Mouse (Mus musculus) heart, adult 2 months (tissue): ENCODE results near the gene Rnase10. TPM values are rescaled to one million over a fixed set of nuclear protein-coding genes. Genes with fewer than 3 reads are reported as not detected.
"Not testable (repeated sequence)": the region's sequence is repeated elsewhere in the genome, so short reads cannot be mapped to it uniquely, and the experiment has no call there.

Source experiments
- DNase-seq, 2 experiments: peaks; one replicate each; pipeline ENCODE4 v3.0.0; 2021
- H3K27ac ChIP-seq: fragments of 200-600 bp; 2 replicates; pipeline ENCODE4 v1.8.1; 2022
- H3K27me3 ChIP-seq: fragments of 200-500 bp; 2 replicates; pipeline ENCODE4 v1.6.1; 2012; ENCODE audit warnings: mild to moderate bottlenecking, low read length, inconsistent platforms, mixed read lengths; ENCODE audit not compliant: control insufficient read depth, insufficient read depth
- H3K36me3 ChIP-seq: fragments of 200-500 bp; 2 replicates; pipeline ENCODE4 v1.6.1; 2012; ENCODE audit warnings: low read length, inconsistent platforms; ENCODE audit not compliant: control insufficient read depth, insufficient read depth
- H3K4me1 ChIP-seq: fragments of 200-500 bp; 2 replicates; pipeline ENCODE4 v1.6.1; 2011; ENCODE audit warnings: low read length; ENCODE audit not compliant: control insufficient read depth, insufficient read depth
- H3K4me3 ChIP-seq: fragments of 200-600 bp; 2 replicates; pipeline ENCODE4 v1.8.1; 2022
- H3K79me2 ChIP-seq: fragments of 200-500 bp; replicated peaks from 2 replicates; pipeline ENCODE4 v1.6.1; 2012; ENCODE audit warnings: mild to moderate bottlenecking, inconsistent platforms, low read length, moderate library complexity, mixed read lengths; ENCODE audit not compliant: control insufficient read depth, insufficient read depth
- H3K9ac ChIP-seq: fragments of 200-500 bp; 2 replicates; pipeline ENCODE4 v1.6.1; 2012; ENCODE audit warnings: low read depth, mild to moderate bottlenecking, control low read depth, inconsistent platforms, low read length, mixed read lengths
- CTCF ChIP-seq: fragments of 200-600 bp; IDR thresholded peaks from 2 replicates; pipeline ENCODE4 v1.8.1; 2022; ENCODE audit warnings: antibody characterized with exemption, mild to moderate bottlenecking, moderate library complexity
- EP300 ChIP-seq: fragments of 200-500 bp; IDR thresholded peaks from 2 replicates; pipeline ENCODE4 v1.6.1; 2011; ENCODE audit warnings: low read depth, low read length, control low read depth; ENCODE audit not compliant: insufficient read depth
- POLR2A ChIP-seq: fragments of 200-500 bp; IDR thresholded peaks from 2 replicates; pipeline ENCODE4 v1.6.1; 2011; ENCODE audit warnings: mild to moderate bottlenecking, low read depth, low read length, control low read depth; ENCODE audit not compliant: insufficient read depth
- WGBS: fragments of 180-500 bp; shearing (Covaris S2); methylation state at CpG from one replicate; pipeline ENCODE4 v1.1.7; 2018; 5-methylcytosine and 5-hydroxymethylcytosine counted together
- intact Hi-C: fragments of 180-260 bp; cut with DNase I; formaldehyde crosslinking; loops from one replicate; pipeline ENCODE4 v1.15.1; 2025
- long read RNA-seq: library from polyadenylated mRNA; stranded (forward); transcript quantifications from one replicate; pipeline ENCODE4 v2.0.0, GENCODE M21; 2021
- polyA plus RNA-seq: library from polyadenylated mRNA; depleted of rRNA; stranded (reverse); fragments of >200 nt; gene quantifications from 2 replicates; pipeline ENCODE4 v1.2.3, GENCODE M21; 2012; rRNA removed
- total RNA-seq, 2 experiments: library from RNA; stranded (reverse); gene quantifications; 2 replicates each; pipeline ENCODE4 v1.2.3; 2021

Gene Rnase10
- under 1 TPM in 1 of 2 experiments, not detected in 1; 0.61 TPM for total RNA-seq
- 0.21 and 0.38 TPM in 2 replicates for polyA plus RNA-seq
- long read RNA-seq, result 0 reads

DNA sequence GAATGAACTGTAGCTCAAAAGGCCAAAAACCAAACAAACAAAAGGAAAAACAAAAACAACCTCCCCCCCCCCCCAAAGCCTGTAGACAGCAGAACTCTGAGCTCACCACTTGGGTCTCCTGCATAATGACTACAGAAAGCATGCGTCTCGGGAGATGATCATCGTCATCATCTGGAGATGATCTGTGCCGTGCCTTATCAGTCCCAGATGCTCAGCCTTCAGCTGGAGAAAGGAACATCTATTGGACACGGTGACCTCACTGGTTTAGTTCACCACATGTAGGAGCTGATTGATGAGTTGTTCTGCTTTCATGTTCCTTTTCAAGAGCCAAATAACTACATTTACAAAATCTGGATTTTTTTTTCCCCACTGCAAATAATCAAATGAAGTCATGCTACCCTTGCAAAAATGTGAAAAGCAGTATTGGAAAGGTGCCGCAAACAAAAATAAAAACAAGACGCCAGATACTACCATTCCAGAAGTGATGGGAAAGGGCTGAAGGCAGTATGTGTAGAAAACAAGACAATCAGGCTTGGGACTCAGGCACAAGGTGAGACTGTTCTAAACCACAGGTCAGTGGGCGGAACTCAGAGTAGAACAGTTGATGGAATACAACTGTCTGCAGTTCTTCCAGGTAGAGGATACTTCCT lies at the start of gene Rnase10:
Rnase10 (plus strand) TSS at position 600 of the 650 bp plus-strand sequence.
- Histone ChIP-seq H3K4me3 (peak within 1 kb of the TSS; percentile 21), H3K9ac (peak within 1 kb of the TSS; percentile 63)
- intact Hi-C loops, result no loop called here

DNA sequence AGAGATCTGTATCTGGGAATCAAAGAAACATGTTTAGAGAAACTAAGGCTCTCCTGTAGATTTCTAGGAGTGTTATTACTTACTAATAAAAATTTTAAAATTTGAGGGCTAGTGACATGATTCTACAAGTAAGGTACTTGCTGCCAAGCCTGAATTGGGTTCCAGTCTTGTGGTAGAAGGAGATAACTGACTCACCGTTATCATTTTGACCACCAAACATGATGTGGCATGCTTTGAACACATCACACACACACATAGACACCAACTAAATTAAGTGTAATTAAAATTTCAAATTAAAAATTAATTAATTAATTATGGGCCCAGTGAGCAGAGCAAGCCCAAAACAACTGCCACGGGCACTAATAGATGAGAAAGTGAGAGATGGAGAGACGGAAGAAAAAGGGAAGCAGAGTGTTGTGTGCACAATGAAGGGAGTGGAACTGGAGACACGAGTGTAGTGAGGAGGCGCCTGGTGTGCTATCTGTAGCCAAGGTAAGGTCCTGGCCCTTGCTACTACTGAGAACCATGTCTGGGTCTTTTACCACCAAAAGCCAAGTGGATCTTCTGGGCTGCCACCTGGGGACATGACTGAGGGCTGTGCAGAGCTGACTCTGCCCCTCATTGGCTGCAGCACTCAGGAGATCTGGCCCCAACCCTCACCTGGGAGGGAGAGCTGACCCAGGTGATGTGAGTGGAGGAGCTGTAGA lies 49.1 kb upstream of the Rnase10 start:
- not testable (repeated sequence) for H3K27ac ChIP-seq, H3K9ac ChIP-seq, H3K4me1 ChIP-seq, H3K4me3 ChIP-seq, H3K36me3 ChIP-seq, DNase-seq, H3K79me2 ChIP-seq, H3K27me3 ChIP-seq
- intact Hi-C loops, result loop anchor here (5.0 kb wide), 1 partner anchor 104 kb away; no protein-coding TSS in a partner anchor
- 93% methylated on average over 5 of the region's 5 CpGs for whole genome bisulfite sequencing

More for the DNA sequence above, at the start of gene Rnase10:
- Histone ChIP-seq H3K79me2 (no peaks in the 10 kb centered on the region), H3K4me1 (peaks cover 16% of the 10 kb centered on the region), H3K27ac (peak within 1 kb of the TSS; percentile 89), H3K36me3 (peaks cover 8% of the 10 kb centered on the region; the same call in 1 of the 2 replicates), H3K27me3 (no peaks in the 10 kb centered on the region)
- TF ChIP-seq POLR2A (no peak), CTCF (no peak), EP300 (no peak)
- DNase-seq, result no peak
- WGBS, result 68% methylated on average over 8 of the region's 8 CpGs

DNA sequence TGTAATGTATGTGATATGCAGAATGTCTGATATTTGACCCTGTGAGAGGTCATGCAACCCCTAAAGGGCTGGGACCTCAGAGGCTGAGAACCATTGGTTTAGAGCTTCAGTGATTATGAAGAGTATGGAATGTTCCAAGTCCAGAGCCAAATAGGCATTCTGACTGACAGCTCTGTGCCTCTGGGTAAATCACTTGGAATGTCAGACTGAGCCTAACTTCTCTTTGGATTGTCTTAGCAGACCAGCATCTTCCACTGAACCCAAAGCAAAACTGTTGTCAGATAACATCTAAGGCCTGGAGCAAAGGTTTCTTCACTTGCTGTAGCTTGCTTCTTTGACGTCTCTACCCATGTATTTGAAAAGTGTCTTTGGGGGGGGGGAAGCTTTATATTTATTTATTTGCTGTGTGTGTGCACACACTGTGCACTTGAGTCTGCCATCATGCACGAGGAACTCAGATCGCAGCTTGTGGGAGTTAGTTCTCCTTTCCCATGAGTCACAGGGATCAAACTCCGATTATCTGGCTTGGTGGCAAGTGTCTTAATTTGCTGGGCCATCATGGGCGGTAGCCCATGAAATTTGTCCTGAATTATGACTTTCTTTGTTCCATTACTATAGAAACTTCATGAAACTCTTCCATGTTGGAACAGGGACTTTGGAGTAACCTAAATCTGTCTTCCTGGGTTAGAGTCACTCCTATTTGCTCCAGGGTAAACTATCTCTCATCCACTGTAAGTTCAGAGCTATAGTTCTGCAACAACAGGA lies 39.2 kb upstream of the Rnase10 start:
- no peaks in the 10 kb centered on the region for H3K79me2 ChIP-seq
- intact Hi-C loops, result loop anchor here (2.0 kb wide), 1 partner anchor 40 kb away; no protein-coding TSS in a partner anchor
- no peak overlapping the region for H3K9ac ChIP-seq
- TF ChIP-seq CTCF (no peak), POLR2A (no peak), EP300 (no peak)
- no peak overlapping the region for H3K4me3 ChIP-seq
- no peak for DNase-seq
- peaks cover 5% of the 10 kb centered on the region for H3K4me1 ChIP-seq
- 86% methylated on average over 5 of the region's 5 CpGs for WGBS
- no peaks in the 10 kb centered on the region for H3K36me3 ChIP-seq
- H3K27ac ChIP-seq, result no peak overlapping the region
- no peaks in the 10 kb centered on the region for H3K27me3 ChIP-seq

DNA sequence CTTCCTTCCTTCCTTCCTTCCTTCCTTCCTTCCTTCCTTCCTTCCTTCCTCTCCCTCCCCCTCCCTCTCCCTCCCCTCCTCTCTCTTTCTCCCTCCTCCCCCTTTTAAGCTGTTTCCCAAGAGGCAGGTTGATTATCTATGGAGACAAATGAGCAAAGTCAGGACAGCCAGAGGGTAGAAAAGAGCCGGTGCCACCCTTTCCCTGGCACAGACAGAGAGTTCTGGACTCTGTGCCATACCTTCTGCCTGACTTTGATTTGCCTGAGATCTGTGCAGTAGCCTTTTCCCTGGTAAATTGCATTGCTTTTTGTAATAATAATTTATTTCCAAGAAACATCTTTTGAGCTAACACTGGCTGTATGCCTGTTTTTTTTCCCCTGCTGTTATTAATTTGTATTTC lies 38.5 kb upstream of the Rnase10 start:
- Histone ChIP-seq H3K4me3 (no peak overlapping the region), H3K9ac (no peak overlapping the region), H3K79me2 (no peaks in the 10 kb centered on the region), H3K27me3 (no peaks in the 10 kb centered on the region), H3K36me3 (no peaks in the 10 kb centered on the region), H3K4me1 (peaks cover 5% of the 10 kb centered on the region), H3K27ac (peak overlapping the region; percentile 66)
- no peak for DNase-seq
- intact Hi-C loops, result loop anchor here (2.0 kb wide), 1 partner anchor 40 kb away; no protein-coding TSS in a partner anchor
- 17% methylated on average over 1 of the region's 1 CpGs for WGBS
- TF ChIP-seq POLR2A (no peak), EP300 (no peak), CTCF (no peak)

DNA sequence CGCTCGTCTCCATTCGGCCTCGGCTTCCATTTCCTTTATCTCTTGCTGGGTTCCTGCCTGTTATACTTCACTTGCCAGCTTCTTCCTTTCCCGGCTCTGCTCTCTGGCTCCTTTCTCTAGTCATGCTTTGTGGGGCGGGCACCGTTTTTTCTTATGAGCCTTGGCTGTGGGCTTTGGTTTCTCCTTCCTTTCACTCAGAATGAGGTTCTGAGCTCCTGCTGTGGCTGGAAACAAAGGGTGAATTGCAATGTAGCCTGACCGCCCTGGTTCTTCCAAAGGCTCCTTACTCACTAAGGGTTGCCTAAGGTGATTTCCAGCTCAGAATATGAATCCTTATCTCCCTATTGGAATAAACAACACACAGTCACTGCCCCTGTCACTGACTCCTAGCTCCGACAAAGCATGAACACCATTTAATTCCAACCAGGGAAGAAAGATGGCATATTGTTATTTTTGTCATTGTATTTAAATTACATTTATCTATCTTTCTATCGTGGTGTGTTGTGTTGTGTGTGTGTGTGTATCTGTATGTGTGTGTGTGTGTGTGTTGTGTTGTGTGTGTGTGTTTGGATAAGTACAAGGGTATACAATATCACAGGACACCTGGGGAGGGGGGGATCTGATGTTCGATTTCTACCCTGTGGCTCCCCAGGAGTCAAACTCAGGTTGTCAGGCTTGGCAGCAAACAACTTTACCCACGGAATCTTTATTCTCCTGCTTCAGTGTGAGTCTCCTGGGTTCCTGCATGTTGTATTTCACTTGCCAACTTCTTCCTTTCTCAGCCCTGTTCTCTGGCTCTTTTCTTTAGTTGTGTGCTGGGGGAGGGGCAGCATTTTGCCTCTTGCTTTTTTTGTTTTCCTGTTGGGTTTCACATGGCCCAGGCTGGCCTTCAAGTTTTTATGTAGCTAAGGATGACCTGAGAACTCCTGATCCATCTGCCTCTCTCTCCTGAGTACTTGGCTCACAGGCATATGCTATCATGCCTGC lies 37.7 kb upstream of the Rnase10 start:
- Histone ChIP-seq H3K4me3 (no peak overlapping the region), H3K79me2 (no peaks in the 10 kb centered on the region), H3K4me1 (peaks cover 5% of the 10 kb centered on the region), H3K27ac (peak overlapping the region; percentile 66), H3K36me3 (no peaks in the 10 kb centered on the region), H3K9ac (peak overlapping the region; percentile 12; the same call in 1 of the 2 replicates), H3K27me3 (no peaks in the 10 kb centered on the region)
- TF ChIP-seq CTCF, result no peak
- no peak for TF ChIP-seq POLR2A
- TF ChIP-seq EP300, result no peak
- intact Hi-C loops, result loop anchor here (2.0 kb wide), 1 partner anchor 39 kb away; no protein-coding TSS in a partner anchor
- 22% methylated on average over 12 of the region's 12 CpGs for WGBS
- DNase-seq, result peak; percentile 46 to 51
